Comparison of ENCODE assay signal across 12 mouse cellular contexts in genomic region chr3:29806046-29806445, GRCm38 (mm10).
DNase-seq lines count a peak whose midpoint lies in the region.
"Had no signal": no experiment of that assay in that cellular context is flagged by ENCODE, and none has a peak within 500 bp of the region (broad histone marks: within the 10 kb centered on the region; RNA-seq: fewer than 3 reads in every experiment).

No protein-coding gene starts in this region.

- DNase-seq in left cerebral cortex, postnatal 4 days: peak; percentile 2
- no peak for DNase-seq in left cerebral cortex, adult 9 months (ENCODE audit: low spot score in 2 of 2)
- DNase-seq in 416B (ENCODE audit: low read depth) (peak; percentile 55), NIH3T3 (ENCODE audit: low read depth) (peak; percentile 67)
- DNase-seq in B cell, adult 2 months: no peak
- no peak for DNase-seq in urinary bladder, postnatal 4 days (ENCODE audit: low spot score in 2 of 2)
- DNase-seq: adrenal gland, adult 2 months; adrenal gland, postnatal 25 days; cerebellum, adult 11-12 months; cerebellum, adult 8-10 months; gastrocnemius, postnatal 14 days; heart, adult 11 months had no signal

- intact Hi-C loops in left cerebral cortex, postnatal 4 days (cut with DNase I): no loop called here

Comparison
In these comparisons a context has a peak if more than half of its experiments do, and no peak if none do; other contexts are left out.
1. DNase-seq: peak in left cerebral cortex, postnatal 4 days (single experiment), 416B (single experiment) and NIH3T3 (single experiment); none in left cerebral cortex, adult 9 months (0 of 2), B cell, adult 2 months (0 of 2) and urinary bladder, postnatal 4 days (0 of 2).